Mouse (Mus musculus): Measurements from ENCODE around the gene Bex3. TPM values are rescaled to one million over a fixed set of nuclear protein-coding genes. Genes with fewer than 3 reads are reported as not detected.

Gene Bex3
- 10 to 100 TPM; 32.4 to 43.3 TPM for total RNA-seq (2023)

DNA sequence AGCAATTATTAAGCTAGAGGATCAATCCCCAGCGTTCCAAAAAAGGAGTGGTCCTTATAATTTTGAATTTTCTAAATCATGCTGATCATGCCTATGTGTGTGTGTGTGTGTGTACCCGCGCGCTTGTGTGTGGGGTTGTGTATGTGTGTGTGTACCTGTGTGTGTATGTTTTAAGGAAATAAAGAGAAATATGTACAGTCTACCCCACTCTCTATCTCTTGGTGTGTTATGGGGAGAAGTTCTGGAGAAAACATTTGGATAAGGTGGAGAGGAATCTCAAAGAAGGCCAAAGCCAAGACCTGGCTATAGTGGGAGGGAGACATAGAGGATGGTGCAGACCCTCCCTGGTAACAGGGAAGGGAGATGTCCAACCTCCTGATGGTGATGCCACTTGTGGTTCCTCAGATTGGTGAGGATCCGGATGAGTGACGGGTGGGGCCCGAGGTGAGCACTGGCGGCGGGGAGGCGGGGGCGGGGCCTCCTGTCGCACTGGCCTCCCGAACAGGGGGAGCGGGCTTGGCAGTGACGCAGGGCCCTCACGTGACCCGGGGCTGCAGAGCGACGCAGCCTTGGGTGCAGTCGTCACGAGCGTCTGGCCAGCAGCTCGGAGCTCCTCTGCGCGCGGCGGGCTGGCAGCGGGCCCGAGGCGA, at the start of gene Bex3:
Gene Bex3 (plus strand): TSS at position 511 of the 650 bp plus-strand sequence.

DNA sequence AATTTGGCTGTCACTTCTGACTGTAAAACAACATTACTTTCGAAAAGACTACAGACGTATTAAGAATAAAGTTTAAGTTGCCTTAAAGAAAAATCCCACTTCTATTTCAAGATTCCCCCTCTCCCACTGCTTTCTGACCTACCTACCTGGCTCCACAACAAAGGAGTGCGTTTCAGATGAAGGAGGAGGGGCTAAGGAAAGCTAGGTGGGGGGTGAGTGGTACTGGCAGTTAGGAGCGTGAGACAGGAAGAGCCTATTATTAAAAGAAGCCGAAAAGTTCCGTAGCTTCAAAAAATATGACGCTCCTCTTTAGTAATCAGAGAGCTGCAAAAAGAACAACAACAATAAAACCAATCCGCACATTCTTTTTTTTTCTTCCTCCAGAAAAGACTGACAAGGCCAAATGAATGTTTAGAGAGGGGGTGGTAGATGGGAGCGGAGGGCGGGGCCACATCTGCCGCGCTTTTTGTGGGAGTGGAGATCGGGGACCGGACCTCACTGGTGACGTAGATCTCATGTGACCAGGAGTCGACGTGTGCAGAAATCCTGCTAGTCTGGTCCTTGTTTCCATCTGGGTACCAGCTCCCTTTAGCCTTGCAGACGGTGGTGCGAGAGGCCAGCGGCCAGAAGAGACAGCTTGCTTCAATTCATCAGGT, 25.4 kb upstream of the Bex3 start, which contains the start of gene Tceal9:
Gene Tceal9 (plus strand): TSS at position 506 of the 656 bp plus-strand sequence.

Other genes starting within 250 kb of the Bex3 start
- gene Arxes1, start 236.9 kb upstream of the Bex3 start, total RNA-seq (2023) = not detected
- gene Bex2, start 202.0 kb upstream of the Bex3 start, total RNA-seq (2023) = not detected
- gene Nxf3, start 185.0 kb upstream of the Bex3 start, total RNA-seq (2023) = not detected
- 1 to 10 TPM; 1.1 to 3.6 TPM for gene Bex4, start 131.3 kb upstream of the Bex3 start, total RNA-seq (2023)
- gene Tceal8, start 97.9 kb upstream of the Bex3 start, total RNA-seq (2023) = 10 to 100 TPM in 1 of 2 experiments, 1 to 10 TPM in 1; 7.8 to 11.6 TPM
- not detected for gene Tceal5, start 66.4 kb upstream of the Bex3 start, total RNA-seq (2023)
- gene Tceal7, start 55.5 kb upstream of the Bex3 start, total RNA-seq (2023) = not detected
- under 1 TPM in 1 of 2 experiments, not detected in 1; 0.57 TPM for gene Bex1, start 54.7 kb upstream of the Bex3 start, total RNA-seq (2023)
- 10 to 100 TPM; 27.2 to 30.7 TPM for gene Tceal9, start 25.2 kb upstream of the Bex3 start, total RNA-seq (2023)
- gene Kir3dl1, start 247.7 kb downstream of the Bex3 start, total RNA-seq (2023) = not detected